Mouse (Mus musculus): Measurements from ENCODE around the gene St6galnac4.

GRCm38 (mm10) chr2:32628729-32629128, 41.8 kb downstream of the St6galnac4 start:
- no peak for TF ChIP-seq CTCF (IDR thresholded peaks at IDR 0.05; ENCODE audit: low read depth, low read length)
- TF ChIP-seq POLR2A (IDR thresholded peaks at IDR 0.05; ENCODE audit: insufficient read depth, low read length) = no peak
